Mouse (Mus musculus) embryo, embryonic 10.5 days (tissue): ENCODE data around the gene Tnc.

Source experiments
- DNase-seq: peaks from one replicate; pipeline ENCODE4 v3.0.0-alpha.2; 2015; ENCODE audit warnings: low spot score

Tnc gene

GRCm38 (mm10) chr4:64025591-64025990 is 21.2 kb downstream of the Tnc start:
- DNase-seq: no peak

- peak; percentile 36 for DNase-seq
These were observed 22.6 kb downstream of the Tnc start for GRCm38 (mm10) chr4:64024041-64024779.

GRCm38 (mm10) chr4:64020930-64021589 is 25.8 kb downstream of the Tnc start:
- no peak for DNase-seq

GRCm38 (mm10) chr4:64020151-64020550 is 26.7 kb downstream of the Tnc start:
- DNase-seq: no peak

GRCm38 (mm10) chr4:64011308-64011707 is 35.5 kb downstream of the Tnc start:
- no peak for DNase-seq

- no peak for DNase-seq
These were observed 36.9 kb downstream of the Tnc start for GRCm38 (mm10) chr4:64009936-64010335.

- DNase-seq: no peak
These were observed 41.6 kb downstream of the Tnc start for GRCm38 (mm10) chr4:64005198-64005597.

GRCm38 (mm10) chr4:64003677-64004076 is 43.1 kb downstream of the Tnc start:
- DNase-seq: no peak

- DNase-seq: no peak
These were observed 44.6 kb downstream of the Tnc start for GRCm38 (mm10) chr4:64002168-64002567.

GRCm38 (mm10) chr4:64000788-64001187 is 46.0 kb downstream of the Tnc start:
- DNase-seq: no peak

GRCm38 (mm10) chr4:64000293-64000692 is 46.5 kb downstream of the Tnc start:
- no peak for DNase-seq

- DNase-seq: no peak
These were observed 53.2 kb downstream of the Tnc start for GRCm38 (mm10) chr4:63993462-63994113.

GRCm38 (mm10) chr4:63990216-63990615 is 56.6 kb downstream of the Tnc start:
- no peak for DNase-seq

- no peak for DNase-seq
These were observed 58.7 kb downstream of the Tnc start for GRCm38 (mm10) chr4:63988090-63988489.

GRCm38 (mm10) chr4:63986576-63986975 is 60.2 kb downstream of the Tnc start:
- DNase-seq: no peak

GRCm38 (mm10) chr4:63983098-63983445 is 63.7 kb downstream of the Tnc start:
- DNase-seq: no peak

GRCm38 (mm10) chr4:63982425-63983097 is 64.3 kb downstream of the Tnc start:
- DNase-seq: no peak

GRCm38 (mm10) chr4:63980211-63980794 is 66.5 kb downstream of the Tnc start:
- no peak for DNase-seq

GRCm38 (mm10) chr4:63979635-63980034 is 67.2 kb downstream of the Tnc start:
- DNase-seq: peak; percentile 80

GRCm38 (mm10) chr4:63972536-63972935 is 74.3 kb downstream of the Tnc start:
- no peak for DNase-seq

GRCm38 (mm10) chr4:63971762-63972161 is 75.1 kb downstream of the Tnc start:
- DNase-seq: no peak

GRCm38 (mm10) chr4:63970925-63971324 is 75.9 kb downstream of the Tnc start:
- no peak for DNase-seq
